Mouse (Mus musculus) mesoderm, embryonic 11.5 days (tissue): ENCODE results near the gene Olfr491.

ENCODE experiments used
- DNase-seq: peaks from one replicate; pipeline ENCODE4 v3.0.0-alpha.2; 2012; ENCODE audit warnings: low read depth, low spot score

Olfr491 gene

GRCm38 (mm10) chr7:108313151-108313550, at the start of gene Olfr491:
TSS of gene Olfr491 (plus strand) at chr7:108313451.
- DNase-seq = no peak

DNA sequence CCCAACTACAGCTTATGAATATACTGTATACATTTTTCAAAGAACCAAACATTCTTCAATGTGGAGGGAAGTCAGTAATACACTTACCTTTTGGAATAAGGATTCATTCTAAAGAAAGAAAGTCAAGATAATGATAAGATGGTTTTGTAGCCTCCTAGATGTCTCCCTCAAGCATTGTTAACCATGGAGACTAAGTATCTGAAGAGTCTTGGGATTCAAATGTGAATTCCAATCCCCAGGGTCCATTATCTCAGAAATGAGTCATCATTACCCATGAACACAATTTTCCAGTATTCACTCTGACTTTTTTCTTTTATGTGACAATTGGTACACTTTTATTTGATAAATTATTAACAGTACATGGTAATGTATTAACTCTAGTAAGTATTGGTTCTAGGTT, 24.4 kb upstream of the Olfr491 start, which contains the start of gene Olfr490:
Gene Olfr490, minus strand, starts transcription at position 101 of the 400 bp plus-strand sequence.
- DNase-seq = no peak

- DNase-seq = no peak
These were observed 10.3 kb downstream of the Olfr491 start, which contains the start of gene Olfr492 for GRCm38 (mm10) chr7:108323574-108323973. TSS of gene Olfr492 (minus strand) at chr7:108323674.

DNA sequence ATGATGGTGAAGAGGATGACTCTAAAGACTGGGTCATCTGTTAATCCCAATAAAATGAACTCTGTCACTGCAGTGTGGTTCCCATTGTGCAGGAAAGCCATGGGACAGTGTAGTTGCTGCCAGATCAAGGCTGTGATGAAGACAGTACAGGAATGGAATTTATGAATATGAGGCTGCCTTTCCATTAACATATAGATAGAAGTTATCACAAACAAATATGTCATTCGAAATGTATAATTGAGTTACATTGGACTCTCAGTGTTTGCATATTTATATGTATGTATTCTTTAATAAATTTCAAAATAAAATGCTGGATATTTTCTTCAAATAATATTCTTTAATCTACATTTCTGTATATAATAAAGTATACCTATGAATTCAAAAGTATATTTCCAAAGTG, 33.6 kb downstream of the Olfr491 start, which contains the start of gene Olfr493:
Gene Olfr493, minus strand, starts transcription at position 101 of the 400 bp plus-strand sequence.
- DNase-seq = no peak

GRCm38 (mm10) chr7:108365035-108365434, 51.8 kb downstream of the Olfr491 start, which contains the start of gene Olfr494:
TSS of gene Olfr494 (plus strand) at chr7:108365335.
- DNase-seq = no peak
